Mouse (Mus musculus): ENCODE results near the gene Camk1g. TPM values are rescaled to one million over a fixed set of nuclear protein-coding genes. Genes with fewer than 3 reads are reported as not detected.
A peak's percentile ranks its signal among the peaks of the same experiment; 100 is the strongest.

The Camk1g gene
- polyA plus RNA-seq, 1 experiment from 2014 or later, result 6.9 TPM

DNA sequence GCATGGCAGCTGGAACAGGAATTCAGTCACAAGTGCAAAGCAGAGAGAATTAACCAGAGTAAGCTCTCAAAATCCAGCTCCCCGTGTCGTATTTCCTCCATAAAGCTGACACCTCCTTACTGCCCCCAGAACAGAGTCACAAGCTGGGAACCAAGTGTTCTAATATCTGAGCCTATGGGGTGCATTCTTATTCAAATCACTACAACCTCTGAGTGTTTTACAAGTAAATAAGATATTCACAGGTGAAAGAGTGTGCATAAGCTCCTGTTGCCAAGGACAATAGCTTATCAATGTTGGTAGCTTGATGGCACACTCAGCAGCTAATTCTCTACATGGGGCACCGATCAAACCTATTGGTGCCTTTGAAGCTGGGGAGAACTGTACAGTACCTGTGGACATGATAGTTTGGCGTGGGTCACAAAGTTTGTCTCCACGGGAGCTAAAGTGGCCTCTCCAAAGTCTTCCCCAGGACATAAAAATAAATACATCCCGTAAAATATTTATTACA lies 3.9 kb upstream of the Camk1g start:
- Histone ChIP-seq H3K4me3 (no peak overlapping the region), H3K27ac (ENCODE audit: poor library complexity, severe bottlenecking) (no peak overlapping the region), H3K9ac (no peak overlapping the region), H3K36me3 (no peaks in the 10 kb centered on the region), H3K9me3 (replicated peaks) (no peaks in the 10 kb centered on the region), H3K4me2 (no peak overlapping the region), H3K27me3 (replicated peaks) (no peaks in the 10 kb centered on the region), H3K4me1 (replicated peaks) (peaks cover 27% of the 10 kb centered on the region)
- WGBS, result 83% methylated on average over 6 of the region's 6 CpGs
- no peak for ATAC-seq (ENCODE audit: insufficient number of reproducible peaks, low FRiP score)

DNA sequence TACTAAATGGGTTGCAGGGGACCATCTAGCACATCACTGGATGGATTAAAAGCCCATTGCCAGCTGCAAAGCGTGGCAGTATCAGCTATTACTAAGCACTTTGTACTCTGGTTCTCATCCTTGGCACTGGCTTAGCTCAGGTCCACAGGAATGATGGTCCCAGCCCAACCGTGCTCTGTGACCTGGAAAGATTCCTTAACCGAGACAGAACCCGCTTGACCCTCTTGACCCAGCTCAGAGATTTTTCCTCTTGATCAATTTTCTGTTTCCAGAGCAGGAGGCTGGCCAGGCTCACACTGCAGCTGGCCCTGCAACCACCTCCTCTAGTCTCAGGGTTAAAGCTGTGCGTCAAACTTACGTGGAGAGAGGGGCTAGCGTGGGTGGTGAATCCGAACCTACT lies 1.0 kb downstream of the Camk1g start:
- H3K4me1 ChIP-seq (replicated peaks), result peaks cover 33% of the 10 kb centered on the region
- no peak overlapping the region for H3K27ac ChIP-seq (ENCODE audit: poor library complexity, severe bottlenecking)
- no peak for ATAC-seq (ENCODE audit: insufficient number of reproducible peaks, low FRiP score)
- 49% methylated on average over 8 of the region's 8 CpGs for WGBS
- no peaks in the 10 kb centered on the region for H3K27me3 ChIP-seq (replicated peaks)
- peak overlapping the region; percentile 50; the same call in 1 of the 2 replicates for H3K4me3 ChIP-seq
- no peaks in the 10 kb centered on the region for H3K36me3 ChIP-seq
- peak overlapping the region; percentile 64 for H3K9ac ChIP-seq
- H3K4me2 ChIP-seq, result peak overlapping the region; percentile 68
- H3K9me3 ChIP-seq (replicated peaks), result no peaks in the 10 kb centered on the region

DNA sequence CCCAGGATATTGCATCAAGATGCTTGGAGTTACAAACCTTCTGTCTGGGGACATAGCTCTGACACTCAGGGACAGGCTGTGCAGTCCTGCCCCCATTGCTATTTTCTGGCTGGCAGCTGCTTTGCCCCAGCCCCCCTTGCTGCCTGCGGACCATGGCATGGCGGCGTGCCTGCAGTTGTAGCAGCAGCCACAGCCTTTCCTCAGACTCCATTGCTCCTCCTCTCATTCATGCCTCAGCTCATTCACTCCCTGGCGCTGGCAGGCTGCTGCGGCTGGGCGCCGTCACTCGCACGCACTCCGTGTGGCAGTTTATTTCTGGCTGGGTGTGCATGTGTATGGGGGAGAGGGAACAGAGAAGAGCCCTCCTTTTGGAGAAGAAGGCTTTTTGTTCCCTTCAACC lies 2.0 kb downstream of the Camk1g start:
- H3K27me3 ChIP-seq (replicated peaks), result no peaks in the 10 kb centered on the region
- no peak overlapping the region for H3K4me3 ChIP-seq
- ATAC-seq (ENCODE audit: insufficient number of reproducible peaks, low FRiP score), result no peak
- peak overlapping the region; percentile 39 for H3K27ac ChIP-seq (ENCODE audit: poor library complexity, severe bottlenecking)
- H3K9me3 ChIP-seq (replicated peaks), result no peaks in the 10 kb centered on the region
- WGBS, result 22% methylated on average over 10 of the region's 10 CpGs
- H3K9ac ChIP-seq, result peak overlapping the region; percentile 35; the same call in 1 of the 2 replicates
- H3K36me3 ChIP-seq, result no peaks in the 10 kb centered on the region
- H3K4me1 ChIP-seq (replicated peaks), result peaks cover 33% of the 10 kb centered on the region
- peak overlapping the region; percentile 51 for H3K4me2 ChIP-seq

DNA sequence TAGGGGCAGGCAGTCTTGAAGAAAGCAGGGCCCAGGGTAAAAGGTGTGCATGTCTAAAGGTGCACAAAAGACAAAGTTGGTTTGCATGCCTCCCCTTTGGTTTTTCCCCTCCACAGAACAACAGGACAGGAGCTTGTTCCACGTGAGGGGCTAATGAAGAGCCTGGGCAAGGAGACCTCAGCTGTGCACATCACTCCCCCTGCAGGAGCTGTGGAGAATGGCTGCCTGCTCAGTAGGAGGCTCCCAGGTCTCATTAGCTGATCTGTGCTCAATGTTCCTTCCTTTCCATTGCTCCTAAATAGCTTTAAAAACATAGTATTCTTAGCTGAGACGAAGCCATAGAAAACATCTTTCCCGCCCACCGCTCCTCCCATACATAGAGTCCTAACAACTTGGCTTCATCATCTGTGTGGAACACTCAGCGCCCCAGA lies 6.3 kb downstream of the Camk1g start:
- Histone ChIP-seq H3K27me3 (replicated peaks) (no peaks in the 10 kb centered on the region), H3K4me1 (replicated peaks) (peaks cover 27% of the 10 kb centered on the region), H3K36me3 (no peaks in the 10 kb centered on the region; the same call in 1 of the 2 replicates), H3K4me2 (no peak overlapping the region), H3K27ac (ENCODE audit: poor library complexity, severe bottlenecking) (no peak overlapping the region), H3K9me3 (replicated peaks) (no peaks in the 10 kb centered on the region), H3K9ac (no peak overlapping the region), H3K4me3 (no peak overlapping the region)
- no peak for ATAC-seq (ENCODE audit: insufficient number of reproducible peaks, low FRiP score)
- 62% methylated on average over 5 of the region's 5 CpGs for WGBS

DNA sequence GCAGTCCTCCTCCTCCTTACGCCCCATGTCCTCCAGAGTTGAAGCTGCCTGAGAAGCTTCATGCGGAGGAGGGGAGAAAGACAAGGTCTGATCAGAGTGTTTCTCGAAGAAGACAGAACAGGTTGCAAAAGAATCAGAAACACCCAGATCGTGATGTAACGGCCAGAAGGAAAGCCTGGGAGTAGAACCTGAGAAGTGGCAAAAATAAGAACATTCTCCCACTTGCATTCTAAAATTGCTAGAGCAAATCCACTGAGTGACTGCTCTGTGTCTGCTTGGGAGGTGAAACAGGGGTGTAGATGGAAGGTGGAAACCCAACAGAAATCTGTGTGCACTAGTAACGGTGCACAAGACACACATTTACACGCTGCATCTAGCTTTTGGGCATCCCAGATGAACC lies 8.0 kb downstream of the Camk1g start:
- Histone ChIP-seq H3K36me3 (no peaks in the 10 kb centered on the region; the same call in 1 of the 2 replicates), H3K27me3 (replicated peaks) (no peaks in the 10 kb centered on the region), H3K9me3 (replicated peaks) (no peaks in the 10 kb centered on the region), H3K9ac (no peak overlapping the region), H3K4me2 (no peak overlapping the region), H3K4me1 (replicated peaks) (peaks cover 11% of the 10 kb centered on the region), H3K27ac (ENCODE audit: poor library complexity, severe bottlenecking) (no peak overlapping the region), H3K4me3 (no peak overlapping the region)
- WGBS, result 85% methylated on average over 7 of the region's 7 CpGs
- ATAC-seq (ENCODE audit: insufficient number of reproducible peaks, low FRiP score), result no peak

DNA sequence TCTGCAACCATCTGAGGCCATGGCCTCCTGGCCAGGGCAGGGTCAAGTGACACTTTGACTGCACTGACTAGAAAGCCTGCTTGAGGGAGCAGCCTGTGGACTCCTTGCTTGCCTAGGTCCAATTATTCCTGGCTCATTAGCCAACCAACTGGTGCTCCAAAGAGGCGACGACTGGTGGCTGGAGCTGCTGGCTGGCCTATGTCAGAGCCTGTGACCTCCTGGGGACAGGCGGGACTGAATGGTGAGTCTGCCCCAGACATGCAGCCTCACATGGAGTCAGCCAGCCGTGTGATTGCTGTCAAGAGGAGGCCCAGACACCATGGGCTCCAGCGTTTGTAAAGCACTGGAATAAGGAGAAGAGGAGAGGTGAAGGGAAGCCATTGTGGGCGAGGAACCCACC lies 8.9 kb downstream of the Camk1g start:
- H3K27me3 ChIP-seq (replicated peaks), result no peaks in the 10 kb centered on the region
- H3K4me1 ChIP-seq (replicated peaks), result peaks cover 11% of the 10 kb centered on the region
- WGBS, result 50% methylated on average over 6 of the region's 6 CpGs
- no peak for ATAC-seq (ENCODE audit: insufficient number of reproducible peaks, low FRiP score)
- no peak overlapping the region for H3K4me3 ChIP-seq
- no peaks in the 10 kb centered on the region for H3K9me3 ChIP-seq (replicated peaks)
- no peaks in the 10 kb centered on the region; the same call in 1 of the 2 replicates for H3K36me3 ChIP-seq
- H3K4me2 ChIP-seq, result no peak overlapping the region
- no peak overlapping the region for H3K27ac ChIP-seq (ENCODE audit: poor library complexity, severe bottlenecking)
- no peak overlapping the region for H3K9ac ChIP-seq

DNA sequence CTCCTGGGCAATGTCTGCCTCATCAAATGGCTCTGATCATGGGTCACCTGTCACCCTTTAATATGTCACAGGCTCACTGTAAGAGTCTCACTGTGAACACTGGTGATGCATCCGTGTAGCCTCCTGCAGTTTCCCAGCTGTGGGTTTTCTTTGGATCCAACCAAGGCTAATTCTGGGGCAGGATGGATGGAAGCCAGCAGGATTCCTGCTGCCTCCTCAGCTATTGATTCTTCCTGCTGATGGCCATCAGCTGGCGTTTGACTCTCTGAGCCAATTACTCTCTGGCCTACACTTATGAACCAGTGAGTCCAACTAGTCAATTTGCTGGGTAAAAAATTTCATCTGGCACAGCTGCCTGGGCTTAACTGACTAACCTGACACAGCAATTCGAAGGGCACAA lies 10.9 kb downstream of the Camk1g start:
- no peak overlapping the region for H3K4me2 ChIP-seq
- H3K4me1 ChIP-seq (replicated peaks), result peaks cover 11% of the 10 kb centered on the region
- no peak overlapping the region for H3K4me3 ChIP-seq
- H3K9me3 ChIP-seq (replicated peaks), result no peaks in the 10 kb centered on the region
- H3K27me3 ChIP-seq (replicated peaks), result no peaks in the 10 kb centered on the region
- H3K9ac ChIP-seq, result no peak overlapping the region
- no peak for ATAC-seq (ENCODE audit: insufficient number of reproducible peaks, low FRiP score)
- H3K27ac ChIP-seq (ENCODE audit: poor library complexity, severe bottlenecking), result no peak overlapping the region
- 82% methylated on average over 3 of the region's 3 CpGs for WGBS
- H3K36me3 ChIP-seq, result no peaks in the 10 kb centered on the region; the same call in 1 of the 2 replicates

DNA sequence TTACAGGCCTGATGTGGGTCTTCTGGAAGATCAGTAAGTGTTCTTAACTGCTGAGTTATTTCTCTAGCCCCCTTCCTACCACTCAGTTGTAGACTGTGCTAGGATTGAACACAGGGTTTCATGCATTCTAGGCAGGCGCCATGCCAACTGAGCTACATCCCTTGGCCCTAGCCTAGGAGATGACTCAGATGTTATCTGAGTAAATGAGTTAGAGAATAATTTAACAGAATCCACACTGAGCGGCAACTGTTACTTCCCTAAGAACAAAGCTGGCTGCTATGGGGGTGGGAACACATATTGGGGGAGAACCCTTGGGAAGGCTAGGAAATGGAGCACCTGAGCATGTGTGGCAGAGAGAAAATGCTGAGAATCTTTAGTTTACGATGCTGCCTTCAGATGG lies 18.5 kb downstream of the Camk1g start:
- H3K4me2 ChIP-seq, result no peak overlapping the region
- H3K36me3 ChIP-seq, result peaks cover 42% of the 10 kb centered on the region
- no peak overlapping the region for H3K9ac ChIP-seq
- no peak overlapping the region for H3K4me3 ChIP-seq
- ATAC-seq (ENCODE audit: insufficient number of reproducible peaks, low FRiP score), result no peak
- no peaks in the 10 kb centered on the region for H3K27me3 ChIP-seq (replicated peaks)
- H3K4me1 ChIP-seq (replicated peaks), result 0 out of 2 replicates have a peak, but pooled peaks cover 3% of the 10 kb centered on the region
- H3K27ac ChIP-seq (ENCODE audit: poor library complexity, severe bottlenecking), result no peak overlapping the region
- 80% methylated on average over 3 of the region's 3 CpGs for WGBS
- no peaks in the 10 kb centered on the region for H3K9me3 ChIP-seq (replicated peaks)

DNA sequence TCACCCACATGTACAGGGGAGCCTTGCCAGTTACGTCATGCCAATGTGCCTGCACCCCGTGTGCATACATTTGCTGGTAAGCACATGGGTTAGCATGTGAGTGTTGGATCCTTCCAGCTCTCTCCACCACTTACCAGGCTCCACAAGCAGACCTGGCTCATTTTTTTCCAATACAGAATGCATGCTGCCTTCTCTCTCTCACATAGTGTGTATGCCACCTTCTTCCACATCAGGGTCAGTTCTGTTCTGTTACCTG lies 19.6 kb downstream of the Camk1g start:
- Histone ChIP-seq H3K9me3 (replicated peaks) (no peaks in the 10 kb centered on the region), H3K4me2 (no peak overlapping the region), H3K27ac (ENCODE audit: poor library complexity, severe bottlenecking) (no peak overlapping the region), H3K4me1 (replicated peaks) (0 out of 2 replicates have a peak, but pooled peaks cover 3% of the 10 kb centered on the region), H3K4me3 (no peak overlapping the region), H3K36me3 (peaks cover 42% of the 10 kb centered on the region), H3K9ac (no peak overlapping the region), H3K27me3 (replicated peaks) (no peaks in the 10 kb centered on the region)
- ATAC-seq (ENCODE audit: insufficient number of reproducible peaks, low FRiP score), result no peak
- WGBS, result 92% methylated on average over 2 of the region's 2 CpGs

DNA sequence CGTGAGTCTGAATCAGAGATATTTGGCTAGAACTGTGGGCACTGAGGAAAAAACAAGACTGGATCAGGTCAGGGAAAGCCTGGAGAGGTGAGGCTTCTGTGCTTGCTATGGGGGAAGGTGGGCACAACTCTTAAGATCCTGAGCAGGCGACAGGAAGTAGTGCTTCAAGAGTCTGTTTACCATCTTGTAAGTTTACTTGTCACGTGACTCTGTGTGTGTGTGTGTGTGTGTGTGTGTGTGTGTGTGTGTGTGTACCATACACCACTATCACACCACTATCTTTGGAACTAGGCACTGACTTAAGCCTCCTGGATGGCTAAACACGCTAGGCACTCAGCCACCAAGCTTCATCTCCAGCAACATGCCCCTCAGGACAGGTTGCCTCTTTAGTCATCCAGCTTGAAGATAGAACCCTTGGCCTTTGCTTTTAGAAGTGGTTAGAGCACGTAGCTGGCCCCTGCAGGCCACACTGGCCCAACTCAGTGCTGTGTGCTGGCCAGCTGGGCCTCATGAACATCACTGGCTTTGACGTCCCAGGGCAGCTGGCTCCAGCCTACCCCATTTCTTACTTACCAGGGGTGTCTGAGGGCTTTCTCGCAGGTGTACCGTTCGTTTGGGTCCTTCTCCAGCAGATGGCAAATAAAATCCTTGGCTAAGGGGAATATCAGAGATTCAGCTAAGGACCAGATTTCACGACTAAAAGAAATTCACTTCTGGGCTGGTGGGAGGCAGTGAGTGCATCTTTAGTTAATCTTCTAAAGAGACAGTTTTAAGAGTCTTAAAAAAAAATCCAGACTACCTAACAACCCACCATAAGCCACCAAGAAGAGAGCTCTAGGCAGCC lies 20.2 kb downstream of the Camk1g start:
- 78% methylated on average over 10 of the region's 10 CpGs for WGBS
- H3K9me3 ChIP-seq (replicated peaks), result no peaks in the 10 kb centered on the region
- no peak overlapping the region for H3K27ac ChIP-seq (ENCODE audit: poor library complexity, severe bottlenecking)
- ATAC-seq (ENCODE audit: insufficient number of reproducible peaks, low FRiP score), result no peak
- no peak overlapping the region for H3K9ac ChIP-seq
- H3K4me3 ChIP-seq, result no peak overlapping the region
- 0 out of 2 replicates have a peak, but pooled peaks cover 3% of the 10 kb centered on the region for H3K4me1 ChIP-seq (replicated peaks)
- no peak overlapping the region for H3K4me2 ChIP-seq
- no peaks in the 10 kb centered on the region for H3K27me3 ChIP-seq (replicated peaks)
- H3K36me3 ChIP-seq, result peaks cover 42% of the 10 kb centered on the region

DNA sequence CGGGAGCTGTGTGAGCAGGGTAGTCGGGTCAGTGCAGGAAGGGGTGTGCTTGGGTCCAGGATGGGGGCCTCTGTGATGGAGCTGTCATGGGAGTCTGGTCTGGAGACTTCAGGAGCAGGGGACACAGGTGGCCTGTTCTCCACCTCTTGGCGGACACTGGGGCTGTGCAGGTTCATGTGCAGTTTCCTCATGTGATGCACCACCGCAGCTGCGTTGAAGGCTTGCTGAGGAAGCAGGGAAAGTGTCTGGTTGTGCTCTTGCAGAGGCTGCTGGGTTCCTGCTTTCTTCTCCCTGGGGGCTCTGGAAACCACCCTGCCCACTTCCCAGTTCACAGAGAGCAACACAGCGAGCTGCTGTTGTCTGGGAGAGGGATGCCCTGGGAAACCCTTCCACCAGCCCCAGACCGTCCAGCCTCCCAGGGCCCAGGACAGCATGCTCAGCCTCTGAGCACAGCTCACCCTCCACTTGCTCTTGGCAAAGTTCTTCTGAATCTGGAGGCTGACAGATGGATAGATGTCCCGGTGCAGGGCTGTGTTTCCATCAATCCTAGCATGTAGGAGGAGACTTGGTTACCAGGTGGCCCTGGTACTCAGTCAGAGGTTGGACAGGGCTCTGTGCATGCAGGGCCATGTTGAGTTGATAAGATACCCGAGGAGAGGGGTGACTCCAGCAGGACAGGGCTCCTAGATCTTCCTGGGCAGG lies 21.7 kb downstream of the Camk1g start:
- WGBS, result 74% methylated on average over 9 of the region's 9 CpGs

More for the DNA sequence above, 21.7 kb downstream of the Camk1g start:
- Histone ChIP-seq H3K9me3 (replicated peaks) (no peaks in the 10 kb centered on the region), H3K27me3 (replicated peaks) (no peaks in the 10 kb centered on the region), H3K9ac (no peak overlapping the region), H3K36me3 (peaks cover 37% of the 10 kb centered on the region), H3K27ac (ENCODE audit: poor library complexity, severe bottlenecking) (no peak overlapping the region), H3K4me1 (replicated peaks) (0 out of 2 replicates have a peak, but pooled peaks cover 3% of the 10 kb centered on the region), H3K4me2 (no peak overlapping the region), H3K4me3 (no peak overlapping the region)
- ATAC-seq (ENCODE audit: insufficient number of reproducible peaks, low FRiP score), result no peak
